Mouse (Mus musculus) olfactory bulb, adult 2 months (tissue): Measurements from ENCODE around the gene Timp3. TPM values are rescaled to one million over a fixed set of nuclear protein-coding genes. Genes with fewer than 3 reads are reported as not detected.
A peak's percentile ranks its signal among the peaks of the same experiment; 100 is the strongest.

ENCODE experiments used
- H3K27ac ChIP-seq: fragments of 200-500 bp; 2 replicates; pipeline ENCODE4 v1.5.1; 2012; ENCODE audit warnings: low read depth, low read length; ENCODE audit not compliant: insufficient read depth
- H3K4me1 ChIP-seq: fragments of 200-500 bp; 2 replicates; pipeline ENCODE4 v1.6.1; 2012; ENCODE audit warnings: low read length; ENCODE audit not compliant: control insufficient read depth, insufficient read depth
- H3K4me3 ChIP-seq: fragments of 200-500 bp; 2 replicates; pipeline ENCODE4 v1.5.1; 2012; ENCODE audit warnings: mild to moderate bottlenecking, low read depth, low read length, moderate library complexity; ENCODE audit not compliant: insufficient read depth
- CTCF ChIP-seq: fragments of 200-500 bp; IDR thresholded peaks from 2 replicates; pipeline ENCODE4 v1.5.1; 2012; ENCODE audit warnings: low read depth, mild to moderate bottlenecking, low read length, moderate library complexity; ENCODE audit not compliant: insufficient read depth
- POLR2A ChIP-seq: fragments of 200-500 bp; IDR thresholded peaks from 2 replicates; pipeline ENCODE4 v1.6.1; 2012; ENCODE audit warnings: mild to moderate bottlenecking, low read depth, low read length, moderate library complexity; ENCODE audit not compliant: insufficient read depth
- WGBS: fragments of 180-500 bp; shearing (Covaris S2); methylation state at CpG from one replicate; pipeline ENCODE4 v1.1.7; 2018; 5-methylcytosine and 5-hydroxymethylcytosine counted together
- polyA plus RNA-seq: library from polyadenylated mRNA; stranded (reverse); fragments of >200 nt; gene quantifications from 2 replicates; pipeline ENCODE4 v1.2.4, GENCODE M21; 2012; ENCODE audit warnings: low replicate concordance; ENCODE audit not compliant: missing spikeins, insufficient read depth, insufficient read length

Gene Timp3
- polyA plus RNA-seq, 1 experiment = 64.3 TPM

- whole genome bisulfite sequencing = 80% methylated on average over 10 of the region's 10 CpGs
These were observed 5.4 kb upstream of the Timp3 start for GRCm38 (mm10) chr10:86294599-86295365.

GRCm38 (mm10) chr10:86295454-86296098, 4.6 kb upstream of the Timp3 start:
- WGBS = 67% methylated on average over 13 of the region's 13 CpGs
- TF ChIP-seq CTCF (no peak), POLR2A (no peak)
- Histone ChIP-seq H3K27ac (no peak overlapping the region), H3K4me3 (no peak overlapping the region), H3K4me1 (peaks cover 14% of the 10 kb centered on the region)

More at GRCm38 (mm10) chr10:86294599-86295365, 5.4 kb upstream of the Timp3 start:
- Histone ChIP-seq H3K27ac (no peak overlapping the region), H3K4me1 (peaks cover 7% of the 10 kb centered on the region), H3K4me3 (no peak overlapping the region)
- TF ChIP-seq POLR2A (no peak), CTCF (no peak)

- TF ChIP-seq CTCF (peak; percentile 95), POLR2A (no peak)
- 4% methylated on average over 14 of the region's 14 CpGs for WGBS
- H3K4me3 ChIP-seq = no peak overlapping the region
These were observed 4.1 kb upstream of the Timp3 start for GRCm38 (mm10) chr10:86296111-86296510.

GRCm38 (mm10) chr10:86297307-86297706, 2.9 kb upstream of the Timp3 start:
- WGBS = 99% methylated on average over 2 of the region's 2 CpGs
- no peak overlapping the region for H3K27ac ChIP-seq
- TF ChIP-seq POLR2A (no peak), CTCF (no peak)
- peaks cover 19% of the 10 kb centered on the region for H3K4me1 ChIP-seq
- no peak overlapping the region for H3K4me3 ChIP-seq

More at GRCm38 (mm10) chr10:86296111-86296510, 4.1 kb upstream of the Timp3 start:
- peaks cover 19% of the 10 kb centered on the region for H3K4me1 ChIP-seq
- no peak overlapping the region for H3K27ac ChIP-seq

GRCm38 (mm10) chr10:86298326-86298725, 1.8 kb upstream of the Timp3 start:
- Histone ChIP-seq H3K27ac (no peak overlapping the region), H3K4me3 (no peak overlapping the region), H3K4me1 (peaks cover 25% of the 10 kb centered on the region)
- TF ChIP-seq CTCF = no peak
- 88% methylated on average over 6 of the region's 6 CpGs for WGBS

- WGBS = 68% methylated on average over 6 of the region's 6 CpGs
- no peak overlapping the region for H3K27ac ChIP-seq
- H3K4me3 ChIP-seq = peak overlapping the region; percentile 48; the same call in 1 of the 2 replicates
- TF ChIP-seq CTCF (no peak), POLR2A (no peak)
- peaks cover 32% of the 10 kb centered on the region for H3K4me1 ChIP-seq
These were observed 377 bp upstream of the Timp3 start for GRCm38 (mm10) chr10:86299795-86300194.

GRCm38 (mm10) chr10:86301117-86301490, 932 bp downstream of the Timp3 start:
- peak overlapping the region; percentile 64; the same call in 1 of the 2 replicates for H3K27ac ChIP-seq
- no peak for TF ChIP-seq POLR2A
- TF ChIP-seq CTCF = no peak

GRCm38 (mm10) chr10:86301593-86302317, 1.6 kb downstream of the Timp3 start:
- TF ChIP-seq POLR2A (no peak), CTCF (no peak)
- 55% methylated on average over 4 of the region's 4 CpGs for WGBS
- Histone ChIP-seq H3K4me3 (peak overlapping the region; percentile 48), H3K4me1 (peaks cover 26% of the 10 kb centered on the region), H3K27ac (peak overlapping the region; percentile 25; the same call in 1 of the 2 replicates)

More at GRCm38 (mm10) chr10:86301117-86301490, 932 bp downstream of the Timp3 start:
- Histone ChIP-seq H3K4me3 (peak overlapping the region; percentile 48), H3K4me1 (peaks cover 28% of the 10 kb centered on the region)
- 6% methylated on average over 10 of the region's 10 CpGs for whole genome bisulfite sequencing

GRCm38 (mm10) chr10:86302318-86302648, 2.1 kb downstream of the Timp3 start:
- Histone ChIP-seq H3K4me3 (peak overlapping the region; percentile 48), H3K27ac (peak overlapping the region; percentile 14; the same call in 1 of the 2 replicates), H3K4me1 (peaks cover 26% of the 10 kb centered on the region)
- TF ChIP-seq CTCF (no peak), POLR2A (no peak)
- 61% methylated on average over 4 of the region's 4 CpGs for WGBS
